Mouse (Mus musculus) liver, postnatal 0 days (tissue): ENCODE data around the gene Gpr4. TPM values are rescaled to one million over a fixed set of nuclear protein-coding genes. Genes with fewer than 3 reads are reported as not detected.
A peak's percentile ranks its signal among the peaks of the same experiment; 100 is the strongest.

Experiments
- ATAC-seq: fragments of 200-750 bp; cut with Nextera tagmentation; 2 replicates; pipeline ENCODE4 v1.8.0; 2017; ENCODE audit warnings: mild to moderate bottlenecking, moderate library complexity
- DNase-seq: peaks from one replicate; pipeline ENCODE4 v3.0.0-alpha.2; 2016
- H3K27ac ChIP-seq: fragments of 300-500 bp; sonication (generic); 2 replicates; pipeline ENCODE4 v1.5.1; 2014; ENCODE audit warnings: antibody characterized with exemption, moderate library complexity, mild to moderate bottlenecking, low read depth
- H3K27me3 ChIP-seq: fragments of 300-500 bp; sonication (generic); 2 replicates; pipeline ENCODE4 v1.6.1; 2014; ENCODE audit warnings: low read length, control low read depth, mixed read lengths; ENCODE audit not compliant: insufficient read depth
- H3K36me3 ChIP-seq: fragments of 300-500 bp; sonication (generic); replicated peaks from 2 replicates; pipeline ENCODE4 v1.6.1; 2014; ENCODE audit warnings: mild to moderate bottlenecking, control low read depth, low read length, moderate library complexity, mixed read lengths; ENCODE audit not compliant: insufficient read depth
- H3K4me1 ChIP-seq: fragments of 300-500 bp; sonication (generic); 2 replicates; pipeline ENCODE4 v1.6.1; 2014; ENCODE audit warnings: antibody characterized with exemption, mild to moderate bottlenecking, control low read depth; ENCODE audit not compliant: insufficient read depth
- H3K4me2 ChIP-seq: fragments of 300-500 bp; sonication (generic); 2 replicates; pipeline ENCODE4 v1.6.1; 2014; ENCODE audit warnings: low read depth, mild to moderate bottlenecking, low read length, moderate library complexity, mixed read lengths
- H3K4me3 ChIP-seq: fragments of 300-500 bp; sonication (generic); 2 replicates; pipeline ENCODE4 v1.5.1; 2014; ENCODE audit warnings: low read depth, low read length
- H3K9ac ChIP-seq: fragments of 300-500 bp; sonication (generic); replicated peaks from 2 replicates; pipeline ENCODE4 v1.6.1; 2014; ENCODE audit warnings: mild to moderate bottlenecking, moderate library complexity
- H3K9me3 ChIP-seq: fragments of 300-500 bp; sonication (generic); 2 replicates; pipeline ENCODE4 v1.6.1; 2016; ENCODE audit warnings: mild to moderate bottlenecking, control low read depth, low read length, mixed read lengths
- CTCF ChIP-seq: sonication (generic); IDR thresholded peaks from 2 replicates; pipeline ENCODE4 v1.5.1; 2016; ENCODE audit warnings: antibody characterized with exemption, low read depth
- EP300 ChIP-seq: IDR thresholded peaks from 2 replicates; pipeline ENCODE4 v1.6.1; 2016; ENCODE audit warnings: antibody characterized with exemption, low read depth, mild to moderate bottlenecking
- WGBS: fragments of 180-500 bp; shearing (Covaris S2); extraction: QIAGEN DNeasy Blood & Tissue Kit; methylation state at CpG from one replicate; pipeline ENCODE4 v1.1.7; 2014; ENCODE audit not compliant: insufficient replicate concordance; 5-methylcytosine and 5-hydroxymethylcytosine counted together
- polyA plus RNA-seq: library from polyadenylated mRNA; unstranded; fragments of >200 nt; fragmentation: Nextera tagmentation; extraction: Ambion mirVana; gene quantifications from 2 replicates; pipeline ENCODE4 v1.2.1, GENCODE M21; 2015

Gene Gpr4
- polyA plus RNA-seq, 1 experiment from 2014 or later = 0.74 TPM

DNA sequence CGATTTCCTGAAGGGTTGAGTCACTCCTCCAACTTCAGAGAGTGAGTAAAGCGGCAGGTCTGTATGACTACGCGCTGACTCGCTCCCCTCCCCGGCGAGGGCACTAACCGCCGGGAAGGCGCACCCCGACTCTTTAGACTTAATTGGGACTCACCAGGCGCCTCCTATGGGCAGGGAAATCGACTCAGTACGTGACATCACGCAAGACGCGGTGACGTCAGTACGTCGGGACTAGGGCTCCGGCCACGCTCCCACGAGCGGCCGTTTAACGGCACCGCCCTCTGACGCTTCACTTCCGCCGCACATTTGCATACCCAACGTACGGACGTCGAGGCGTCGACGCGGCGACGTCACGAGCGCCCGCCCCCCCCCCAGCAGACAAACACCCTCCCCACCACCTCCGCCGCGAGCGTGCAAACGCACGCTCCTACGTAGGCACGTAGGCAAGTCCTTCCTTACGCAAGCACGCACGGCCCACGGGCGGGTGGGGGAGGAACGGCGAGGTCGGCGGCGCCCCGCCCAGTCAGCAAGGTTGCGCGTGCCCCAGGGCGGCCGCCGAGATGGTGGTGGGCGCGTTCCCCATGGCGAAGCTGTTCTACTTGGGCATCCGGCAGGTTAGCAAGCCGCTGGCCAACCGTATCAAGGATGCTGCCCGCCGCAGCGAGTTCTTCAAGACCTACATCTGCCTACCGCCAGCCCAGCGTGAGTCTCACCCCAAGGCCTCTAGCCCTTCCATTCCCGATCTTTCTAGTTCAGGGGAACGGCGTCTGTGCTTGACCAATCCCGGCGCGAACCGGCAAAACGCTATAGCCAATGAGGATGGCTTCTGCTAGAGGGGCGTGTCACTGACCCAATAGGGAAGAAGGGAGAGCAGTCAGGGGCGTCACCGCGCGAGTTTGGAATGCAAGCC is 15.8 kb downstream of the Gpr4 start, which contains the start of gene Opa3:
Gene Opa3, plus strand, starts transcription at position 452 of the 910 bp plus-strand sequence.
- peak within 1 kb of the TSS; percentile 99 for H3K27ac ChIP-seq
- peak within 1 kb of the TSS; percentile 72 for H3K4me3 ChIP-seq
- H3K36me3 ChIP-seq = peaks cover 4% of the 10 kb centered on the region; the same call in 1 of the 2 replicates
- peak within 1 kb of the TSS; percentile 78 for H3K9ac ChIP-seq
- TF ChIP-seq CTCF = peak; percentile 86
- peak; percentile 73 for TF ChIP-seq EP300
- H3K27me3 ChIP-seq = no peaks in the 10 kb centered on the region
- WGBS = 2% methylated on average over 80 of the region's 91 CpGs
- peak; percentile 100 for DNase-seq
- H3K4me1 ChIP-seq = peaks cover 37% of the 10 kb centered on the region
- H3K4me2 ChIP-seq = peak within 1 kb of the TSS; percentile 87
- no peaks in the 10 kb centered on the region for H3K9me3 ChIP-seq
- ATAC-seq = peak; percentile 89

DNA sequence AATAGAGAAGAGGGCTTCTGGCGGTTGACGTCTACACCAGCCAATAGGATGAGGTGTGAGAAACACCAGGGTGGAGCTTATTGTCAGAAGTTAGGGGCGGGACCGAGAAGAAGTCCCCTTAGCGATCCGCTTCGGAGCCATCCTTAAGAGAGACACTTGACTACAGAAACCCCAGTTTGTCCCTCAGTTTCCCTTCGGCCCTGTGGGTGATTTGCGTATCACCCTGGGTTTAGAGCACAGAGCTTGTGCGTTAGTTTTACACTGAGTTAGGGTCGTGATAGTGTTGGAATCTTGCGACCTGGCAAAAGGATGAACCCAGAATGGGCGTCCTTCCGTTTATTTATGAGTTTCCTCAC is 16.4 kb downstream of the Gpr4 start:
- peak overlapping the region; percentile 87 for H3K4me2 ChIP-seq
- DNase-seq = no peak
- peak overlapping the region; percentile 99 for H3K27ac ChIP-seq
- TF ChIP-seq EP300 = 0 out of 2 replicates have a peak, but pooled peaks have one; percentile 6
- TF ChIP-seq CTCF = no peak
- H3K36me3 ChIP-seq = peaks cover 4% of the 10 kb centered on the region; the same call in 1 of the 2 replicates
- peak overlapping the region; percentile 78 for H3K9ac ChIP-seq
- peak overlapping the region; percentile 72 for H3K4me3 ChIP-seq
- no peak for ATAC-seq
- WGBS = 2% methylated on average over 14 of the region's 14 CpGs
- H3K9me3 ChIP-seq = no peaks in the 10 kb centered on the region
- H3K27me3 ChIP-seq = no peaks in the 10 kb centered on the region
- peaks cover 37% of the 10 kb centered on the region for H3K4me1 ChIP-seq

DNA sequence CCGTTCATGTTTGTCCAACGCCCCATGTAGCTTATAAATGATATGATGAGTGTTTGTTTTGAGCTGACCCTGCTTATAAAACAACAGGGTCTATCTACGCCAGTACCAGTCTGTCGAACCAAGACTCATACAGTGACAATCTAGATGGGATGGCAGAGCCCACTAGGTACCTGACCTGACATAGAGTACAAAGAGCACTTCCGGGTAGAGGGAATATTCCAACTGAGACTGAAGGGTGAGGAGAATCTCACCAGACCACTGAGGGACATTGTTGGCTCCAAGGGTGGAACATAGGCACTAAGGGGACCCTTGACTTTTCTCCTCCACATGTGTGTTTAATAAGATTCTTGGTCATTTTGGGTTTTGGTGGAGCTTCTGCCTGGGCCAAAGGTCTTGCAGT is 17.1 kb downstream of the Gpr4 start:
- no peak for TF ChIP-seq EP300
- no peak for TF ChIP-seq CTCF
- H3K4me2 ChIP-seq = peak overlapping the region; percentile 87
- H3K27ac ChIP-seq = peak overlapping the region; percentile 99
- no peak for ATAC-seq
- peaks cover 37% of the 10 kb centered on the region for H3K4me1 ChIP-seq
- DNase-seq = no peak
- H3K9me3 ChIP-seq = no peaks in the 10 kb centered on the region
- H3K9ac ChIP-seq = peak overlapping the region; percentile 78
- peaks cover 7% of the 10 kb centered on the region; the same call in 1 of the 2 replicates for H3K36me3 ChIP-seq
- H3K27me3 ChIP-seq = no peaks in the 10 kb centered on the region
- 30% methylated on average over 5 of the region's 5 CpGs for WGBS
- peak overlapping the region; percentile 72 for H3K4me3 ChIP-seq

DNA sequence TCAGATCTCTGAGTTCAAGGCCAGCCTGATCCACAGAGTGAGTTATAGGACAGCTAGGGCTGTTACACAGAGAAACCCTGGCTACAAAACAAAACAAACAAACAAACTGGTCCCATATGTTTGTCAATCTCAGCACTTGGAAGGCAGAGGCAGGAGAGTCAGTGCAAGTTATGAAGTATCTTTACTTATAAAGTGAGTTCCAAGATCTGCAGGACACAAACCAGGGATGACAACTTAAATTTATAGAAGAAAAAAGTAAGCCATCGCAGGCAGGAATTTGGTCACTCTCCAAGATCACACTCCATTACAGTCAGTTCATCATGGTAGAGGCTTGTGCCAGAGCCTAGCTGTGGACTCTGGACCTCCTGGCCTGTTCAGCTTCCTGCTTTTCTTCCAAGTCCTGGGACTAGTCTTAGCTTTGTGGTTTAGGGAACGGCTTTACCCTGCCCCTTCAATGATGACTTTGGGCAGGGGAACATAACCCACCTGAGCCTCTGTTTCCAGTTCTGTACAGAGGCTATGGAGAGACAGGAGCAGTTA is 17.8 kb downstream of the Gpr4 start:
- Histone ChIP-seq H3K9ac (peak overlapping the region; percentile 78; the same call in 1 of the 2 replicates), H3K9me3 (no peaks in the 10 kb centered on the region), H3K36me3 (peaks cover 7% of the 10 kb centered on the region; the same call in 1 of the 2 replicates), H3K4me1 (peaks cover 35% of the 10 kb centered on the region), H3K27ac (no peak overlapping the region), H3K4me3 (peak overlapping the region; percentile 72; the same call in 1 of the 2 replicates), H3K27me3 (no peaks in the 10 kb centered on the region), H3K4me2 (peak overlapping the region; percentile 87)
- TF ChIP-seq CTCF = no peak
- TF ChIP-seq EP300 = no peak
- WGBS = 77% methylated on average over 2 of the region's 2 CpGs
- no peak for DNase-seq
- no peak for ATAC-seq

DNA sequence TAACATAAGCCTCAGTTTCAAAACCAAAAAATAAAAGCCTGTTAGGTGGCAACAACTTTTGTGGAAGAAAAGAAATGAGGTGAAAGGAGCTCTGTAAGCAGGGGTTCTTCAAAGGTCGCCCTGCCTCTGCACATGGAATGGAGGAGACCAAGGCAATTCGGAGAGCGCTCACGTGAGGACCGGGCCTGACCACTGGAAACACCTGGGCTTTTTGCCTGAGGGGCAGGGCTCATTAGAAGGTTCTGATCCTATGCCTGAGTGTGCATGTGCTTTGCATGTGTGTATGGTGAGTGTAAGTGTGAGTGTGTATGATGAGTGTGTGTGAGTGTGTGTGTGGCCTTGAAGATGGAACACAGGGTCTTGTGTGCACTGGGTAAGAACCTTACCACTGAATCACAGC is 18.6 kb downstream of the Gpr4 start:
- Histone ChIP-seq H3K9me3 (no peaks in the 10 kb centered on the region), H3K4me3 (no peak overlapping the region), H3K4me2 (no peak overlapping the region), H3K27ac (no peak overlapping the region), H3K36me3 (peaks cover 7% of the 10 kb centered on the region; the same call in 1 of the 2 replicates), H3K9ac (no peak overlapping the region), H3K27me3 (no peaks in the 10 kb centered on the region), H3K4me1 (peaks cover 31% of the 10 kb centered on the region)
- no peak for TF ChIP-seq CTCF
- no peak for TF ChIP-seq EP300
- ATAC-seq = no peak
- 90% methylated on average over 5 of the region's 5 CpGs for WGBS
- DNase-seq = no peak

DNA sequence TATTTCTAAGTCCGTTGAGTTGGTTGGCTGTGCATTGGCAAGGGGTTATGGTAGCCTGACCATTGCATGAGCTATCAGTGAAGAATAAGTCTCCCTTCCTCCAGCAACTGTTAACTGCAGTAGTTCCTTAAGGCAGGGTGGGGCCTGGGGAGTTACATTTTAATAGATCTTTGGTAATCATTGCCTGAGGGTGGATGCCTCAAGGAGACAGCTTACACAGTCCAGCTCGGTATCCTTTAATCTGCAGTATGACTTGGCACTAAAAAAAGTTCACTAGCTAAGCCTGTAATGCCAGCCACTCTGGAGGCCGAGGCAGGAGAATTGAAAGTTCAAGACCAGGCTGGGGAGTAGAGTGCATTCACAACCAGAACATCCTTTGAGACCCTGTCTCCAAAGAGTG is 19.5 kb downstream of the Gpr4 start:
- TF ChIP-seq EP300 = no peak
- no peak for TF ChIP-seq CTCF
- no peak overlapping the region for H3K27ac ChIP-seq
- ATAC-seq = no peak

More for the DNA sequence above, 19.5 kb downstream of the Gpr4 start:
- no peak overlapping the region for H3K4me3 ChIP-seq
- no peak overlapping the region for H3K9ac ChIP-seq
- WGBS = 75% methylated on average over 3 of the region's 3 CpGs
- H3K27me3 ChIP-seq = no peaks in the 10 kb centered on the region
- H3K4me2 ChIP-seq = no peak overlapping the region
- DNase-seq = no peak
- H3K9me3 ChIP-seq = no peaks in the 10 kb centered on the region
- peaks cover 7% of the 10 kb centered on the region; the same call in 1 of the 2 replicates for H3K36me3 ChIP-seq
- H3K4me1 ChIP-seq = peaks cover 26% of the 10 kb centered on the region
